Mouse (Mus musculus) neural tube, embryonic 11.5 days (tissue): Measurements from ENCODE around the gene Mtus2. TPM values are rescaled to one million over a fixed set of nuclear protein-coding genes. Genes with fewer than 3 reads are reported as not detected.

Source experiments
- ATAC-seq: fragments of 200-750 bp; cut with Nextera tagmentation; 2 replicates; pipeline ENCODE4 v1.8.0; 2017; ENCODE audit warnings: moderate number of reproducible peaks, mild to moderate bottlenecking, moderate TSS enrichment, moderate library complexity; ENCODE audit not compliant: insufficient read depth, low FRiP score, low TSS enrichment
- DNase-seq: peaks from one replicate; pipeline ENCODE4 v3.0.0-alpha.2; 2015; ENCODE audit warnings: low spot score
- H3K27ac ChIP-seq: fragments of 300-500 bp; sonication (generic); 2 replicates; pipeline ENCODE4 v1.5.1; 2014; ENCODE audit warnings: low read depth, mild to moderate bottlenecking, low read length
- H3K27me3 ChIP-seq: fragments of 300-500 bp; sonication (generic); 2 replicates; pipeline ENCODE4 v1.6.1; 2014; ENCODE audit warnings: mild to moderate bottlenecking, low read length, mixed read lengths; ENCODE audit not compliant: control insufficient read depth, insufficient read depth
- H3K36me3 ChIP-seq: fragments of 300-500 bp; sonication (generic); 2 replicates; pipeline ENCODE4 v1.6.1; 2014; ENCODE audit warnings: mild to moderate bottlenecking, low read length, moderate library complexity, mixed read lengths; ENCODE audit not compliant: control insufficient read depth, insufficient read depth
- H3K4me1 ChIP-seq: fragments of 300-500 bp; sonication (generic); 2 replicates; pipeline ENCODE4 v1.6.1; 2014; ENCODE audit warnings: low read length, mixed read lengths; ENCODE audit not compliant: control insufficient read depth, insufficient read depth
- H3K4me2 ChIP-seq: fragments of 300-500 bp; sonication (generic); 2 replicates; pipeline ENCODE4 v1.6.1; 2014; ENCODE audit warnings: low read depth, mild to moderate bottlenecking, moderate library complexity
- H3K4me3 ChIP-seq: fragments of 300-500 bp; sonication (generic); 2 replicates; pipeline ENCODE4 v1.5.1; 2014; ENCODE audit warnings: low read depth, low read length
- H3K9ac ChIP-seq: fragments of 300-500 bp; sonication (generic); 2 replicates; pipeline ENCODE4 v1.6.1; 2014; ENCODE audit warnings: mild to moderate bottlenecking, low read length
- H3K9me3 ChIP-seq: fragments of 300-500 bp; sonication (generic); 2 replicates; pipeline ENCODE4 v1.6.1; 2016; ENCODE audit warnings: low read length; ENCODE audit not compliant: control insufficient read depth
- WGBS: fragments of 180-500 bp; shearing (Covaris S2); extraction: QIAGEN DNeasy Blood & Tissue Kit; methylation state at CpG from one replicate; pipeline ENCODE4 v1.1.7; 2014; 5-methylcytosine and 5-hydroxymethylcytosine counted together
- polyA plus RNA-seq: library from polyadenylated mRNA; unstranded; fragments of >200 nt; fragmentation: Nextera tagmentation; extraction: Ambion mirVana; gene quantifications from 2 replicates; pipeline ENCODE4 v1.2.1, GENCODE M21; 2014

Mtus2 gene
- polyA plus RNA-seq, 1 experiment from 2014 or later = 27.5 TPM

GRCm38 (mm10) chr5:147964776-147965175 lies 7.7 kb downstream of the Mtus2 start:
- ATAC-seq (no peak), DNase-seq (peak; percentile 19)
- H3K4me3 ChIP-seq = no peak overlapping the region
- H3K4me1 ChIP-seq = no peaks in the 10 kb centered on the region
- WGBS = 50% methylated on average over 2 of the region's 2 CpGs
- no peaks in the 10 kb centered on the region for H3K27me3 ChIP-seq
- H3K27ac ChIP-seq = no peak overlapping the region
- no peak overlapping the region for H3K4me2 ChIP-seq
- no peak overlapping the region for H3K9ac ChIP-seq
- no peaks in the 10 kb centered on the region for H3K9me3 ChIP-seq
- H3K36me3 ChIP-seq = no peaks in the 10 kb centered on the region

- no peak overlapping the region for H3K4me3 ChIP-seq
- H3K27ac ChIP-seq = no peak overlapping the region
- no peak overlapping the region for H3K9ac ChIP-seq
- no peak overlapping the region for H3K4me2 ChIP-seq
- H3K4me1 ChIP-seq = no peaks in the 10 kb centered on the region
- WGBS = 83% methylated on average over 7 of the region's 7 CpGs
- no peak for ATAC-seq
- H3K27me3 ChIP-seq = no peaks in the 10 kb centered on the region
- H3K36me3 ChIP-seq = no peaks in the 10 kb centered on the region
- DNase-seq = no peak
- no peaks in the 10 kb centered on the region for H3K9me3 ChIP-seq
Observed at GRCm38 (mm10) chr5:147966646-147967045, 9.5 kb downstream of the Mtus2 start.

GRCm38 (mm10) chr5:147969566-147969965 lies 12.4 kb downstream of the Mtus2 start:
- DNase-seq = no peak
- Histone ChIP-seq H3K36me3 (no peaks in the 10 kb centered on the region), H3K4me1 (no peaks in the 10 kb centered on the region), H3K4me3 (no peak overlapping the region), H3K27ac (no peak overlapping the region), H3K9ac (no peak overlapping the region), H3K27me3 (no peaks in the 10 kb centered on the region), H3K9me3 (no peaks in the 10 kb centered on the region), H3K4me2 (no peak overlapping the region)
- 81% methylated on average over 5 of the region's 5 CpGs for WGBS
- no peak for ATAC-seq

GRCm38 (mm10) chr5:147976001-147976400 lies 18.9 kb downstream of the Mtus2 start:
- Histone ChIP-seq H3K9ac (no peak overlapping the region), H3K36me3 (no peaks in the 10 kb centered on the region), H3K27me3 (no peaks in the 10 kb centered on the region), H3K4me3 (no peak overlapping the region), H3K9me3 (no peaks in the 10 kb centered on the region), H3K4me1 (no peaks in the 10 kb centered on the region), H3K27ac (no peak overlapping the region), H3K4me2 (no peak overlapping the region)
- WGBS = 65% methylated on average over 13 of the region's 13 CpGs
- ATAC-seq (no peak), DNase-seq (no peak)

- Histone ChIP-seq H3K36me3 (no peaks in the 10 kb centered on the region), H3K9me3 (no peaks in the 10 kb centered on the region), H3K27me3 (no peaks in the 10 kb centered on the region), H3K27ac (no peak overlapping the region), H3K4me2 (no peak overlapping the region), H3K4me1 (no peaks in the 10 kb centered on the region), H3K9ac (no peak overlapping the region), H3K4me3 (no peak overlapping the region)
- ATAC-seq (no peak), DNase-seq (no peak)
- 91% methylated on average over 13 of the region's 13 CpGs for WGBS
Observed at GRCm38 (mm10) chr5:147980606-147981005, 23.5 kb downstream of the Mtus2 start.

- WGBS = 77% methylated on average over 4 of the region's 4 CpGs
- Histone ChIP-seq H3K36me3 (no peaks in the 10 kb centered on the region), H3K9ac (no peak overlapping the region), H3K27me3 (no peaks in the 10 kb centered on the region), H3K9me3 (no peaks in the 10 kb centered on the region), H3K4me2 (no peak overlapping the region), H3K4me1 (no peaks in the 10 kb centered on the region), H3K27ac (no peak overlapping the region), H3K4me3 (no peak overlapping the region)
- DNase-seq = no peak
- ATAC-seq = no peak
Observed at GRCm38 (mm10) chr5:147990289-147990688, 33.2 kb downstream of the Mtus2 start.

GRCm38 (mm10) chr5:147990775-147991174 lies 33.7 kb downstream of the Mtus2 start:
- Histone ChIP-seq H3K4me3 (no peak overlapping the region), H3K36me3 (no peaks in the 10 kb centered on the region), H3K27me3 (no peaks in the 10 kb centered on the region), H3K4me2 (no peak overlapping the region), H3K4me1 (no peaks in the 10 kb centered on the region), H3K27ac (no peak overlapping the region), H3K9ac (no peak overlapping the region), H3K9me3 (no peaks in the 10 kb centered on the region)
- DNase-seq = no peak
- WGBS = 86% methylated on average over 10 of the region's 10 CpGs
- ATAC-seq = no peak

GRCm38 (mm10) chr5:147992581-147993378 lies 35.7 kb downstream of the Mtus2 start:
- 27% methylated on average over 20 of the region's 20 CpGs for WGBS
- peak; percentile 73 for DNase-seq
- Histone ChIP-seq H3K9me3 (no peaks in the 10 kb centered on the region), H3K27me3 (no peaks in the 10 kb centered on the region), H3K4me1 (no peaks in the 10 kb centered on the region), H3K27ac (no peak overlapping the region), H3K4me2 (no peak overlapping the region), H3K36me3 (no peaks in the 10 kb centered on the region), H3K4me3 (no peak overlapping the region), H3K9ac (no peak overlapping the region)
- ATAC-seq = peak; percentile 45; the same call in 1 of the 2 replicates

- Histone ChIP-seq H3K9me3 (no peaks in the 10 kb centered on the region), H3K36me3 (no peaks in the 10 kb centered on the region), H3K9ac (no peak overlapping the region), H3K4me2 (no peak overlapping the region), H3K27ac (no peak overlapping the region), H3K27me3 (no peaks in the 10 kb centered on the region), H3K4me1 (no peaks in the 10 kb centered on the region), H3K4me3 (no peak overlapping the region)
- 46% methylated on average over 4 of the region's 4 CpGs for WGBS
- ATAC-seq = no peak
- no peak for DNase-seq
Observed at GRCm38 (mm10) chr5:148005263-148005662, 48.1 kb downstream of the Mtus2 start.
